Mouse (Mus musculus) liver, postnatal 0 days (tissue): ENCODE data around the gene Inpp4b. TPM values are rescaled to one million over a fixed set of nuclear protein-coding genes. Genes with fewer than 3 reads are reported as not detected.

Experiments
- ATAC-seq: fragments of 200-750 bp; cut with Nextera tagmentation; 2 replicates; pipeline ENCODE4 v1.8.0; 2017; ENCODE audit warnings: mild to moderate bottlenecking, moderate library complexity
- DNase-seq: peaks from one replicate; pipeline ENCODE4 v3.0.0-alpha.2; 2016
- H3K27ac ChIP-seq: fragments of 300-500 bp; sonication (generic); 2 replicates; pipeline ENCODE4 v1.5.1; 2014; ENCODE audit warnings: antibody characterized with exemption, moderate library complexity, mild to moderate bottlenecking, low read depth
- H3K27me3 ChIP-seq: fragments of 300-500 bp; sonication (generic); 2 replicates; pipeline ENCODE4 v1.6.1; 2014; ENCODE audit warnings: low read length, control low read depth, mixed read lengths; ENCODE audit not compliant: insufficient read depth
- H3K36me3 ChIP-seq: fragments of 300-500 bp; sonication (generic); replicated peaks from 2 replicates; pipeline ENCODE4 v1.6.1; 2014; ENCODE audit warnings: mild to moderate bottlenecking, control low read depth, low read length, moderate library complexity, mixed read lengths; ENCODE audit not compliant: insufficient read depth
- H3K4me1 ChIP-seq: fragments of 300-500 bp; sonication (generic); 2 replicates; pipeline ENCODE4 v1.6.1; 2014; ENCODE audit warnings: antibody characterized with exemption, mild to moderate bottlenecking, control low read depth; ENCODE audit not compliant: insufficient read depth
- H3K4me2 ChIP-seq: fragments of 300-500 bp; sonication (generic); 2 replicates; pipeline ENCODE4 v1.6.1; 2014; ENCODE audit warnings: low read depth, mild to moderate bottlenecking, low read length, moderate library complexity, mixed read lengths
- H3K4me3 ChIP-seq: fragments of 300-500 bp; sonication (generic); 2 replicates; pipeline ENCODE4 v1.5.1; 2014; ENCODE audit warnings: low read depth, low read length
- H3K9ac ChIP-seq: fragments of 300-500 bp; sonication (generic); replicated peaks from 2 replicates; pipeline ENCODE4 v1.6.1; 2014; ENCODE audit warnings: mild to moderate bottlenecking, moderate library complexity
- H3K9me3 ChIP-seq: fragments of 300-500 bp; sonication (generic); 2 replicates; pipeline ENCODE4 v1.6.1; 2016; ENCODE audit warnings: mild to moderate bottlenecking, control low read depth, low read length, mixed read lengths
- CTCF ChIP-seq: sonication (generic); IDR thresholded peaks from 2 replicates; pipeline ENCODE4 v1.5.1; 2016; ENCODE audit warnings: antibody characterized with exemption, low read depth
- EP300 ChIP-seq: IDR thresholded peaks from 2 replicates; pipeline ENCODE4 v1.6.1; 2016; ENCODE audit warnings: antibody characterized with exemption, low read depth, mild to moderate bottlenecking
- WGBS: fragments of 180-500 bp; shearing (Covaris S2); extraction: QIAGEN DNeasy Blood & Tissue Kit; methylation state at CpG from one replicate; pipeline ENCODE4 v1.1.7; 2014; ENCODE audit not compliant: insufficient replicate concordance; 5-methylcytosine and 5-hydroxymethylcytosine counted together
- polyA plus RNA-seq: library from polyadenylated mRNA; unstranded; fragments of >200 nt; fragmentation: Nextera tagmentation; extraction: Ambion mirVana; gene quantifications from 2 replicates; pipeline ENCODE4 v1.2.1, GENCODE M21; 2015

Gene Inpp4b
- polyA plus RNA-seq, 1 experiment from 2014 or later = 0.82 TPM

GRCm38 (mm10) chr8:81761466-81761865 lies 419.1 kb downstream of the Inpp4b start:
- H3K4me3 ChIP-seq = no peak overlapping the region
- TF ChIP-seq CTCF (no peak), EP300 (no peak)
- H3K4me1 ChIP-seq = no peaks in the 10 kb centered on the region
- no peaks in the 10 kb centered on the region for H3K27me3 ChIP-seq
- ATAC-seq = no peak
- no peaks in the 10 kb centered on the region for H3K36me3 ChIP-seq
- H3K27ac ChIP-seq = no peak overlapping the region
- H3K4me2 ChIP-seq = no peak overlapping the region
- 64% methylated on average over 4 of the region's 4 CpGs for WGBS
- DNase-seq = no peak
- no peak overlapping the region for H3K9ac ChIP-seq
- H3K9me3 ChIP-seq = no peaks in the 10 kb centered on the region

- Histone ChIP-seq H3K9ac (no peak overlapping the region), H3K27ac (no peak overlapping the region), H3K36me3 (no peaks in the 10 kb centered on the region), H3K4me3 (no peak overlapping the region), H3K27me3 (no peaks in the 10 kb centered on the region), H3K4me2 (no peak overlapping the region), H3K9me3 (no peaks in the 10 kb centered on the region), H3K4me1 (peaks cover 8% of the 10 kb centered on the region; the same call in 1 of the 2 replicates)
- DNase-seq (no peak), ATAC-seq (0 out of 2 replicates have a peak, but pooled peaks have one; percentile 19)
- TF ChIP-seq EP300 (no peak), CTCF (no peak)
- 42% methylated on average over 5 of the region's 5 CpGs for WGBS
Observed at GRCm38 (mm10) chr8:81766033-81766432, 423.7 kb downstream of the Inpp4b start.

- Histone ChIP-seq H3K9me3 (no peaks in the 10 kb centered on the region), H3K27me3 (no peaks in the 10 kb centered on the region), H3K9ac (no peak overlapping the region), H3K36me3 (no peaks in the 10 kb centered on the region), H3K4me1 (peaks cover 8% of the 10 kb centered on the region; the same call in 1 of the 2 replicates), H3K4me3 (peak overlapping the region; percentile 13), H3K27ac (peak overlapping the region; percentile 63), H3K4me2 (peak overlapping the region; percentile 61)
- TF ChIP-seq CTCF (no peak), EP300 (no peak)
- ATAC-seq (peak; percentile 66), DNase-seq (peak; percentile 24)
- WGBS = 9% methylated on average over 12 of the region's 12 CpGs
Observed at GRCm38 (mm10) chr8:81767411-81768312, 425.3 kb downstream of the Inpp4b start.

GRCm38 (mm10) chr8:81768313-81768675 lies 425.9 kb downstream of the Inpp4b start:
- 0 out of 2 replicates have a peak overlapping the region, but pooled peaks have one; percentile 13 for H3K4me3 ChIP-seq

GRCm38 (mm10) chr8:81768731-81769445 lies 426.5 kb downstream of the Inpp4b start:
- Histone ChIP-seq H3K27me3 (no peaks in the 10 kb centered on the region), H3K4me1 (peaks cover 11% of the 10 kb centered on the region)
- WGBS = 34% methylated on average over 2 of the region's 2 CpGs

More at GRCm38 (mm10) chr8:81768313-81768675, 425.9 kb downstream of the Inpp4b start:
- Histone ChIP-seq H3K36me3 (no peaks in the 10 kb centered on the region), H3K27me3 (no peaks in the 10 kb centered on the region), H3K4me2 (peak overlapping the region; percentile 61), H3K27ac (no peak overlapping the region), H3K4me1 (peaks cover 8% of the 10 kb centered on the region; the same call in 1 of the 2 replicates), H3K9ac (no peak overlapping the region), H3K9me3 (no peaks in the 10 kb centered on the region)
- DNase-seq = no peak
- 33% methylated on average over 2 of the region's 2 CpGs for WGBS
- TF ChIP-seq CTCF = no peak
- no peak for TF ChIP-seq EP300
- 0 out of 2 replicates have a peak, but pooled peaks have one; percentile 13 for ATAC-seq

More at GRCm38 (mm10) chr8:81768731-81769445, 426.5 kb downstream of the Inpp4b start:
- Histone ChIP-seq H3K36me3 (no peaks in the 10 kb centered on the region), H3K4me3 (no peak overlapping the region), H3K9ac (no peak overlapping the region), H3K27ac (no peak overlapping the region), H3K9me3 (no peaks in the 10 kb centered on the region), H3K4me2 (peak overlapping the region; percentile 61; the same call in 1 of the 2 replicates)
- no peak for DNase-seq
- TF ChIP-seq CTCF (no peak), EP300 (no peak)
- ATAC-seq = no peak
